Mouse (Mus musculus) midbrain, embryonic 14.5 days (tissue): Measurements from ENCODE around the gene Bdkrb1. TPM values are rescaled to one million over a fixed set of nuclear protein-coding genes. Genes with fewer than 3 reads are reported as not detected.

Experiments
- ATAC-seq: fragments of 200-750 bp; cut with Nextera tagmentation; 2 replicates; pipeline ENCODE4 v1.8.0; 2017; ENCODE audit warnings: moderate number of reproducible peaks, moderate library complexity; ENCODE audit not compliant: low FRiP score, low TSS enrichment
- DNase-seq: peaks from one replicate; pipeline ENCODE4 v3.0.0-alpha.2; 2015
- H3K27ac ChIP-seq: fragments of 300-500 bp; sonication (generic); replicated peaks from 2 replicates; pipeline ENCODE4 v1.5.1; 2014; ENCODE audit warnings: mild to moderate bottlenecking, low read depth, low read length, moderate library complexity
- H3K27me3 ChIP-seq: fragments of 300-500 bp; sonication (generic); 2 replicates; pipeline ENCODE4 v1.6.1; 2014; ENCODE audit warnings: low read length, control low read depth, mixed read lengths; ENCODE audit not compliant: control insufficient read depth, insufficient read depth
- H3K36me3 ChIP-seq: fragments of 300-500 bp; sonication (generic); 2 replicates; pipeline ENCODE4 v1.6.1; 2014; ENCODE audit warnings: low read length, control low read depth; ENCODE audit not compliant: control insufficient read depth, insufficient read depth
- H3K4me1 ChIP-seq: fragments of 300-500 bp; sonication (generic); 2 replicates; pipeline ENCODE4 v1.6.1; 2014; ENCODE audit warnings: mild to moderate bottlenecking, antibody characterized with exemption, low read length, control low read depth; ENCODE audit not compliant: control insufficient read depth, insufficient read depth
- H3K4me2 ChIP-seq: fragments of 300-500 bp; sonication (generic); 2 replicates; pipeline ENCODE4 v1.6.1; 2014; ENCODE audit warnings: mild to moderate bottlenecking, low read length, moderate library complexity
- H3K4me3 ChIP-seq: fragments of 300-500 bp; sonication (generic); replicated peaks from 2 replicates; pipeline ENCODE4 v1.5.1; 2014; ENCODE audit warnings: low read depth, low read length
- H3K9ac ChIP-seq: fragments of 300-500 bp; sonication (generic); replicated peaks from 2 replicates; pipeline ENCODE4 v1.6.1; 2014; ENCODE audit warnings: mild to moderate bottlenecking, low read length, moderate library complexity
- H3K9me3 ChIP-seq: fragments of 300-500 bp; sonication (generic); 2 replicates; pipeline ENCODE4 v1.6.1; 2016; ENCODE audit warnings: low read length, control low read depth, mixed read lengths; ENCODE audit not compliant: control insufficient read depth
- WGBS: fragments of 180-500 bp; shearing (Covaris S2); extraction: QIAGEN DNeasy Blood & Tissue Kit; methylation state at CpG from one replicate; pipeline ENCODE4 v1.1.7; 2014; 5-methylcytosine and 5-hydroxymethylcytosine counted together
- polyA plus RNA-seq: library from polyadenylated mRNA; unstranded; fragments of >200 nt; fragmentation: Nextera tagmentation; extraction: Ambion mirVana; gene quantifications from 2 replicates; pipeline ENCODE4 v1.2.1, GENCODE M21; 2014

Gene Bdkrb1
- polyA plus RNA-seq, 1 experiment from 2014 or later: not detected

DNA sequence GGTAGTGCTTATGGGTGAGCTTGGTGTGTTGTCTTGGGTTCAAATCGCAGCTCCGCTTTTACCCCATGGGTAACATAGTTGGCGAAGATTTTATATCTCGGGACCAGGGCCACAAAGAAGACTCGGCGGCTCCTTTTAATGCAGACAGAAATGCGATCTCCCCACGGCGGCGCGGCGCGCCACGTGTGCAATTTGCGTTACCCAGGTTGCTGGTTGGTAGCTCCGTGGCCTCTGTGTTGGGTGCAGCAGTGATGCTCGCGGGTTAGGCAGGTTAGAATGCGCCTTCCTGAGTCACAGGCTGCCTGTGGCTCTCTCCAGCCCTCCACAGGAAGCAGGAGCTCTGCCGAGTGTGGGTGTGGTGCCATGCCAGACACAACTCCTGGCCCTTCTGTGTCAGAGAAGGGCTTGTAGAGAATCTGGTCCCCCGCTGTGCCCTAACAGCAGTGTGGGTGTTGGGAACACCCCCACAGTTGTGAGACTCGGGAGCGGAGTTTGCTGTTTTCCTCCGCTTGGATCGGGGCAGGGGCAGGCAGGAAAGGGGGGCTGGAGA is 39.1 kb upstream of the Bdkrb1 start:
- Histone ChIP-seq H3K27ac (no peak overlapping the region), H3K9ac (no peak overlapping the region; the same call in 1 of the 2 replicates), H3K27me3 (peaks cover 33% of the 10 kb centered on the region), H3K36me3 (no peaks in the 10 kb centered on the region), H3K4me3 (peak overlapping the region; percentile 30), H3K4me2 (peak overlapping the region; percentile 56), H3K4me1 (peaks cover 10% of the 10 kb centered on the region; the same call in 1 of the 2 replicates), H3K9me3 (no peaks in the 10 kb centered on the region)
- peak; percentile 53 for DNase-seq
- 11% methylated on average over 25 of the region's 25 CpGs for WGBS
- ATAC-seq: no peak

GRCm38 (mm10) chr12:105565221-105565620 is 37.7 kb upstream of the Bdkrb1 start:
- 77% methylated on average over 5 of the region's 5 CpGs for WGBS
- no peak for DNase-seq
- H3K27me3 ChIP-seq: peaks cover 33% of the 10 kb centered on the region
- no peak for ATAC-seq
- no peak overlapping the region for H3K4me2 ChIP-seq
- no peak overlapping the region for H3K27ac ChIP-seq
- no peak overlapping the region for H3K4me3 ChIP-seq
- H3K9me3 ChIP-seq: no peaks in the 10 kb centered on the region
- H3K36me3 ChIP-seq: no peaks in the 10 kb centered on the region
- H3K9ac ChIP-seq: no peak overlapping the region
- H3K4me1 ChIP-seq: peaks cover 10% of the 10 kb centered on the region; the same call in 1 of the 2 replicates

GRCm38 (mm10) chr12:105571867-105572266 is 31.0 kb upstream of the Bdkrb1 start:
- Histone ChIP-seq H3K9me3 (0 out of 2 replicates have a peak, but pooled peaks cover 2% of the 10 kb centered on the region), H3K4me2 (no peak overlapping the region), H3K4me1 (no peaks in the 10 kb centered on the region), H3K36me3 (no peaks in the 10 kb centered on the region), H3K27me3 (no peaks in the 10 kb centered on the region), H3K27ac (no peak overlapping the region), H3K9ac (no peak overlapping the region), H3K4me3 (no peak overlapping the region)
- DNase-seq (no peak), ATAC-seq (no peak)
- WGBS: 67% methylated on average over 3 of the region's 3 CpGs

DNA sequence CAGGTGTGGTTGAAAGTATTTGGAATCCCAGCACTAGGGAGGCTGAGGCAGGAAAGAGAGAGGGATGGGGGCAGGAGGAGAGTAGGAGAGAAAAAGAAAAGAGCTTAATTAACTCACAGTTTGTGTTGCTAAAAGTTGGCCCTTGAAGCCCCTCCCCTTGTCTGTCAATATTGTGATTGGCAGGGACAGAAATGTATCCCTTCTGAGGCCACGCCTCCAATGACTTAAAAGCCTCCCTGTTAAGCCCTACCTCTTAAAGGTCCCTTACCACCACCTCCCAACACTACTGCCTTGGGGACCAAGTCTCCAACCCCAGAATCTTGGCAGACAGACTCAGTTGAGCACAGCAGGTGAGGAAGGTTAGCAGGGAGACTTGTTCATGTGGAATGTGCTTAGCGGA is 30.3 kb upstream of the Bdkrb1 start:
- no peak overlapping the region for H3K4me2 ChIP-seq
- ATAC-seq: no peak
- WGBS: 83% methylated on average over 2 of the region's 2 CpGs

GRCm38 (mm10) chr12:105574356-105574755 is 28.5 kb upstream of the Bdkrb1 start:
- Histone ChIP-seq H3K36me3 (no peaks in the 10 kb centered on the region), H3K9ac (no peak overlapping the region), H3K9me3 (0 out of 2 replicates have a peak, but pooled peaks cover 2% of the 10 kb centered on the region), H3K27ac (no peak overlapping the region), H3K4me1 (no peaks in the 10 kb centered on the region), H3K27me3 (no peaks in the 10 kb centered on the region), H3K4me3 (no peak overlapping the region), H3K4me2 (no peak overlapping the region)
- WGBS: 90% methylated on average over 4 of the region's 4 CpGs
- DNase-seq (no peak), ATAC-seq (no peak)

More for the DNA sequence above, 30.3 kb upstream of the Bdkrb1 start:
- Histone ChIP-seq H3K9me3 (0 out of 2 replicates have a peak, but pooled peaks cover 2% of the 10 kb centered on the region), H3K4me1 (no peaks in the 10 kb centered on the region), H3K27ac (no peak overlapping the region), H3K36me3 (no peaks in the 10 kb centered on the region), H3K9ac (no peak overlapping the region), H3K4me3 (no peak overlapping the region), H3K27me3 (no peaks in the 10 kb centered on the region)
- DNase-seq: no peak

GRCm38 (mm10) chr12:105580490-105580889 is 22.4 kb upstream of the Bdkrb1 start:
- no peak overlapping the region for H3K27ac ChIP-seq
- no peak overlapping the region for H3K9ac ChIP-seq
- no peaks in the 10 kb centered on the region for H3K36me3 ChIP-seq
- no peak overlapping the region for H3K4me3 ChIP-seq
- no peak overlapping the region for H3K4me2 ChIP-seq
- DNase-seq (no peak), ATAC-seq (no peak)
- no peaks in the 10 kb centered on the region for H3K4me1 ChIP-seq
- 78% methylated on average over 17 of the region's 17 CpGs for WGBS
- H3K27me3 ChIP-seq: no peaks in the 10 kb centered on the region
- no peaks in the 10 kb centered on the region for H3K9me3 ChIP-seq

GRCm38 (mm10) chr12:105582486-105582885 is 20.4 kb upstream of the Bdkrb1 start:
- no peaks in the 10 kb centered on the region for H3K9me3 ChIP-seq
- no peak for ATAC-seq
- no peak overlapping the region for H3K9ac ChIP-seq
- no peaks in the 10 kb centered on the region for H3K36me3 ChIP-seq
- H3K4me3 ChIP-seq: no peak overlapping the region
- H3K27ac ChIP-seq: no peak overlapping the region
- 57% methylated on average over 9 of the region's 9 CpGs for WGBS
- H3K4me1 ChIP-seq: no peaks in the 10 kb centered on the region
- DNase-seq: no peak
- H3K4me2 ChIP-seq: no peak overlapping the region
- H3K27me3 ChIP-seq: no peaks in the 10 kb centered on the region

GRCm38 (mm10) chr12:105583484-105583883 is 19.4 kb upstream of the Bdkrb1 start:
- DNase-seq (no peak), ATAC-seq (no peak)
- WGBS: 19% methylated on average over 2 of the region's 2 CpGs
- no peaks in the 10 kb centered on the region for H3K9me3 ChIP-seq
- H3K4me2 ChIP-seq: no peak overlapping the region
- H3K9ac ChIP-seq: no peak overlapping the region
- no peaks in the 10 kb centered on the region for H3K4me1 ChIP-seq
- no peaks in the 10 kb centered on the region for H3K36me3 ChIP-seq
- no peak overlapping the region for H3K27ac ChIP-seq
- no peak overlapping the region for H3K4me3 ChIP-seq
- no peaks in the 10 kb centered on the region for H3K27me3 ChIP-seq

GRCm38 (mm10) chr12:105584851-105585250 is 18.0 kb upstream of the Bdkrb1 start:
- H3K4me2 ChIP-seq: no peak overlapping the region
- H3K9me3 ChIP-seq: no peaks in the 10 kb centered on the region
- no peak; the same call in 1 of the 2 replicates for ATAC-seq
- H3K36me3 ChIP-seq: no peaks in the 10 kb centered on the region
- H3K4me3 ChIP-seq: no peak overlapping the region
- H3K27me3 ChIP-seq: no peaks in the 10 kb centered on the region
- peak; percentile 83 for DNase-seq
- 16% methylated on average over 12 of the region's 12 CpGs for WGBS
- no peak overlapping the region for H3K9ac ChIP-seq
- no peak overlapping the region for H3K27ac ChIP-seq
- H3K4me1 ChIP-seq: no peaks in the 10 kb centered on the region
